Mouse (Mus musculus): ENCODE data around the gene Nup214.

DNA sequence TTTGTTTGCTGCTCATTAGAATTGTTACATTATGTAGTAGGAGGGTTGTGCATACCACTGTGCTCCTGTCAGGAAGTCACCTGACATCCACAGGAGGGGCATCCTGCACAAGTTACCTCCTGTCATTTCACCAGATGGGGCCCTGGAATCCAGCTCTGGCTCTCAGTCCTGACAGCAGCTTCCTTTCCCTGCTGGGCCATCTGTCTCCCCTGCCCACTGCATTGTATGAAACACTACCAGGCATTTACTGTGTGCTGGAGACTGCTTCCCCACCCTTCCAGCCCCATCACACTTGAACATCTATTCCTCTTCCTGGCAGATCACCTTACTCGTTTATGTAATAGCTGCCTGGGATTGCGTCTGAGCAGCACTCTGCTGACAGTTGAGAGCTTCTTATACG, 55.4 kb downstream of the Nup214 start:
- TF ChIP-seq ZNF384 (IDR thresholded peaks at IDR 0.05; ENCODE audit: low read depth, low read length) (no peak), ZC3H11A (IDR thresholded peaks at IDR 0.05; ENCODE audit: borderline replicate concordance, low read depth, low read length) (no peak), HCFC1 (IDR thresholded peaks at IDR 0.05; ENCODE audit: borderline replicate concordance, insufficient read depth, low read length) (no peak), CHD2 (IDR thresholded peaks at IDR 0.05; ENCODE audit: low read depth, low read length) (no peak)

Data from ES-E14 (cell line).